Mouse (Mus musculus) mouse trophoblast stem cell (cell line): ENCODE measurements around the gene Rbm12.

Experiments
- in situ Hi-C, 2 experiments: fragments of 300-500 bp; cut with MseI, MboI; formaldehyde crosslinking; loops; 2 replicates in 1 of 2; 3 replicates in 1 of 2; pipeline ENCODE4 v1.15.1; 2025

Gene Rbm12

GRCm38 (mm10) chr2:156079674-156080073 lies 32.1 kb downstream of the Rbm12 start:
- in situ Hi-C loops, result no loop called here

GRCm38 (mm10) chr2:156079183-156079560 lies 32.6 kb downstream of the Rbm12 start:
- in situ Hi-C loops, result no loop called here

GRCm38 (mm10) chr2:156078421-156079182 lies 33.2 kb downstream of the Rbm12 start:
- in situ Hi-C loops, result no loop called here

GRCm38 (mm10) chr2:156077461-156077860 lies 34.3 kb downstream of the Rbm12 start:
- in situ Hi-C loops, result no loop called here

DNA sequence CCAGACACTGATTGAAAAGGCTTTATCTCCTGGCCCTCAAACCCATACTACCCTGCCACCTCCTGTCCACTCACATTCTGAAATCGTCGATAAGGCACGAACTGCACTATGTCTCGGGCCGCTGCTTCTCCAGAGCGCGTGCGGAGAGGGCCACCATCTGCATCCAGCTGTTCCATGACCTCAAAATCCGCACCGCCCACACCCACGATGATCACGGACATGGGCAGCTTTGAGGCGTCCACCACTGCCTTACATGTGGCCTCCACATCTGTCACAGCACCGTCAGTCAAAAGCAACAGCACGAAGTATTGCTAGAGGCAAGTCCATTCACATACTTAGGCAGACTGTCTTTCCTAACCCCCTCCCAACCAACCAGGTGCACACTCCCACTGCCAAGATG lies 38.1 kb downstream of the Rbm12 start:
- in situ Hi-C loops, result no loop called here

DNA sequence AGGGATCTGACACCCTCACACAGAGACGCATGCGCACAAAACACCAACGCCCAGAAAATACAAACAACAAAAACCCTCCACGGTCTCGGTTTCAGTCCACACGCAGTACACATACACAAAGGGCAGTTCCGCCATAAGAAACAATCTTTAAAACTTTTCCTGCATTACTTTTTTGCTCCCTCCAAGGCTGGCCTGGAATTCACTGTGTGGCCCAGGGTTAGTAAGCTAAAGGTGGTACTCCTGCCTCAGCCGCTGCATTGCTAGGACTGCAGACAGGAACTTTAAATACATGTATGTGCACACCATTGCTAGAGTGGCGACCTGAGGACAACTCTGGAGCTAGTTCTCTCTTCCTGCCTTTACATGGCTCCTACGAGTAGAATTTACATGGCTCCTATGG lies 40.5 kb downstream of the Rbm12 start:
- in situ Hi-C loops, result no loop called here

DNA sequence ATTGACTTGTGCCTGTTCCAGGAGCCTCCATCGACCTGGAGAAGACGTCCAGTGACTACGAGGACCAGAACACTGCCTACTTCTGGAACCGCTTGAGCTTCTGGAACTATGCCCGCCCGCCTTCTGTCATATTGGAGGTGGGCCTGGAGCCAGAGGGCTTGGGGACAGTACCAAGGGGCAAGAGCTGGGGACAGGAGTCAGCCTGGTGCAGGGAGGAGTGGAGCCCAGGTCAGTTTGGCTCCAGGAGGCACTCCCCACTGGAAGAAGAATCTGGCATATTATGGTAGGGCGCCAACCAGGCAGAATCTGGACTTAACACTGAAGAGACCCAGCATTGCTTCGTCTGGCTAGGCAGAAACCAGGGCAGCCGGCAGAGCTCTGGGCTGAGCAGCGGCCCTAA lies 43.9 kb downstream of the Rbm12 start:
- in situ Hi-C loops, result no loop called here

GRCm38 (mm10) chr2:156066126-156066525 lies 45.7 kb downstream of the Rbm12 start:
- in situ Hi-C loops, result no loop called here

DNA sequence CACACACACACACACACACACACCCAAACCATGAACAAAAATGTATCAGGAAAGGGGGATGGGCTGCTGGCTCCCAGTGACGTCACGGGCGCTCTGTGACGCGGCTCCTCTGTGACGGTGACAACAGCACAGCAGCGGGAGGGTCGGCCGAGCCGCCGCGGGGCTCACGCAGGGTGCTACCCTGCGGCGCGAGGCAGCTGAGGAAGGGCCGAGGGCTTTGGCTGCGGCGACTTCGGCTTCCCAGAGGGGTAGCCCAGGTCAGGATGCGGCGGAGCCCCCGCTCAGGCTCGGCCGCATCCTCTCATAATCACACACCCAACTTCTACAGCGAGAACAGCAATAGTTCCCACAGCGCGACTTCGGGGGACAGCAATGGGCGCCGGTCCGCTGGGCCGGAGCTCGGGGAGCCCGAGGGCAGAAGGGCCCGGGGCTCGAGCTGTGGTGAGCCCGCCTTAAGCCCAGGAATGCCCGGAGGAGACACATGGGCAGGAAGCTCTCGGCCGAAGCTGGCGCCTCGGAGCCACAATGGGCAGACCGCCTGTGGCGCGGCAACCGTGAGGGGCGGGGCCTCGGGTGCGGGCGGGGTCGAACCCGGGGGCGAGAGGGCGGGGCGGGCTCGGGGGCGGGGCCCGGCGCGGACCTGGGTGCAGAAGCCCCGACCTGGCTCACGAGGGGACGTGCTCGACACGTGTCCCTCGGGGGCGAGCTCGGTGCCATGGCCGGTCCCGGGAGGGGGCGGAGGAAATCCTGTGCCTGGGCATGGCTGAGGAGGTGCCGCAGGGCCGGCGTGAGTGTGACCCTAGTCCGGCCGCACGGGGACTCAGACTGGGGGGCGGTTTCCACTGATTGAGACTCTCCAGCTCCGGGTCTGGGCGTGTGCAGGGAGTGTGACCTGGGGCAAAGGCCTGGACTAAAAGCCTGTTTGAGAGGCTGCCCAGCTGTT lies 46.4 kb downstream of the Rbm12 start, which contains the start of gene Spag4:
Gene Spag4 (plus strand): TSS at position 77 of the 943 bp plus-strand sequence.
- in situ Hi-C loops, result no loop called here

DNA sequence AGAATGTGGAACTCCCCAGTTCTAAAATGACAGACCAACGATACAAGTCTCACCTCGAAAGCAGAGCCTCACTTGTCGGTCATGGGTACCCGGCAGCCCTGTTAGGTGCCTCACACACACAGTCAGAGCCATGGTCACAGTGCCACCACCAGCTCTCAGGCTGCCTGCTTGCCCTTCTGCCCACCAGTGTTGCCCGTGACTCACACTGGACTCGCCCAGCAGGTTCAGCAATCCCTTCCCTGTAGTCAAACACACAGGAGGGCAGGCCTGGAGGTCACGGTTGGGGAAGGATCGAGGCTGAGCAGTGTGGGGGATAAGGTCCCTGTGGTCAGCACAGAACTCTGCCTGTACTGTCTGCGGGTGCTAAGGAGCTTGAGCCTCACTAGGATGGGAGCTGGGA lies 59.0 kb downstream of the Rbm12 start, which contains the start of gene Fer1l4:
Gene Fer1l4 (minus strand): TSS at position 132 of the 400 bp plus-strand sequence.
- in situ Hi-C loops, result no loop called here

DNA sequence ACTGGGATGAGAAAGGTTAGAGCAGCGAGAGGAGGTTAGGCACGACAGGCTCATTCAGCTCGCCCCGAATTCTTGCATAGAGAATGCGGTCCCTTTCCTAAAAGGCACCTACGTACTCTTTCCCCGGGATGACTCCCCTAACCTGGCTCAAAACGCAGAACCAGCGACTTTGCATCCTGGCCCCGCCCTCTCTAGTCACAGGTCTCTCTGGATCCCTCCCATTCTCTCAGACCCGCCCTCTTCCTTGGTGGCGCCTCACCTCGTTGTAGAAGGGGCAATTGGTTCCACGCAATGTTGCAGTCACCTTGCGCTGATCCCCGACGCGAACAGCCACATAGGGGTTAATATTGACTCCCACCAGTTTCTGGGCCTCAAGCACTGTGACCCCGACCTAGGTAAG lies 63.8 kb downstream of the Rbm12 start:
- in situ Hi-C loops, result no loop called here

GRCm38 (mm10) chr2:156042903-156043302 lies 68.9 kb downstream of the Rbm12 start:
- in situ Hi-C loops, result no loop called here
